Mouse (Mus musculus) forebrain, embryonic 11.5 days (tissue): ENCODE measurements around the gene Agpat2. TPM values are rescaled to one million over a fixed set of nuclear protein-coding genes. Genes with fewer than 3 reads are reported as not detected.

Experiments used
- ATAC-seq: fragments of 200-750 bp; cut with Nextera tagmentation; replicated peaks from 2 replicates; pipeline ENCODE4 v1.8.0; 2017; ENCODE audit warnings: moderate TSS enrichment; ENCODE audit not compliant: low FRiP score
- DNase-seq: peaks from one replicate; pipeline ENCODE4 v3.0.0-alpha.2; 2017; ENCODE audit warnings: low spot score
- H3K27ac ChIP-seq: fragments of 300-500 bp; sonication (generic); 2 replicates; pipeline ENCODE4 v1.5.1; 2014; ENCODE audit warnings: low read depth, low read length
- H3K27me3 ChIP-seq: fragments of 300-500 bp; sonication (generic); 2 replicates; pipeline ENCODE4 v1.6.1; 2014; ENCODE audit warnings: mild to moderate bottlenecking, low read length, mixed read lengths; ENCODE audit not compliant: control insufficient read depth, insufficient read depth
- H3K36me3 ChIP-seq: fragments of 300-500 bp; sonication (generic); 2 replicates; pipeline ENCODE4 v1.6.1; 2014; ENCODE audit warnings: mild to moderate bottlenecking, low read length, moderate library complexity, mixed read lengths; ENCODE audit not compliant: control insufficient read depth, insufficient read depth
- H3K4me1 ChIP-seq: fragments of 300-500 bp; sonication (generic); replicated peaks from 2 replicates; pipeline ENCODE4 v1.6.1; 2014; ENCODE audit warnings: low read length, mixed read lengths; ENCODE audit not compliant: control insufficient read depth, insufficient read depth
- H3K4me2 ChIP-seq: fragments of 300-500 bp; sonication (generic); 2 replicates; pipeline ENCODE4 v1.6.1; 2014; ENCODE audit warnings: low read depth, mild to moderate bottlenecking, low read length, moderate library complexity, mixed read lengths; ENCODE audit not compliant: severe bottlenecking
- H3K4me3 ChIP-seq: fragments of 300-500 bp; sonication (generic); 2 replicates; pipeline ENCODE4 v1.5.1; 2014; ENCODE audit warnings: low read depth, low read length
- H3K9ac ChIP-seq: fragments of 300-500 bp; sonication (generic); 2 replicates; pipeline ENCODE4 v1.6.1; 2014; ENCODE audit warnings: low read length
- H3K9me3 ChIP-seq: fragments of 300-500 bp; sonication (generic); 2 replicates; pipeline ENCODE4 v1.6.1; 2016; ENCODE audit warnings: low read length, mixed read lengths; ENCODE audit not compliant: control insufficient read depth
- WGBS: fragments of 180-500 bp; shearing (Covaris S2); extraction: QIAGEN DNeasy Blood & Tissue Kit; methylation state at CpG from one replicate; pipeline ENCODE4 v1.1.7; 2014; 5-methylcytosine and 5-hydroxymethylcytosine counted together
- polyA plus RNA-seq: library from polyadenylated mRNA; unstranded; fragments of >200 nt; fragmentation: Nextera tagmentation; extraction: Ambion mirVana; gene quantifications from 2 replicates; pipeline ENCODE4 v1.2.1, GENCODE M21; 2014

The Agpat2 gene
- polyA plus RNA-seq, 1 experiment from 2014 or later, result 6.0 TPM

- Histone ChIP-seq H3K36me3 (no peaks in the 10 kb centered on the region), H3K9me3 (no peaks in the 10 kb centered on the region), H3K4me2 (peak overlapping the region; percentile 92), H3K27me3 (no peaks in the 10 kb centered on the region), H3K4me1 (peaks cover 12% of the 10 kb centered on the region), H3K4me3 (peak overlapping the region; percentile 80), H3K9ac (peak overlapping the region; percentile 93), H3K27ac (peak overlapping the region; percentile 46)
- ATAC-seq (peak; percentile 68), DNase-seq (peak; percentile 70)
- 17% methylated on average over 5 of the region's 5 CpGs for WGBS
Measured at GRCm38 (mm10) chr2:26628792-26629437, 24.7 kb upstream of the Agpat2 start.

DNA sequence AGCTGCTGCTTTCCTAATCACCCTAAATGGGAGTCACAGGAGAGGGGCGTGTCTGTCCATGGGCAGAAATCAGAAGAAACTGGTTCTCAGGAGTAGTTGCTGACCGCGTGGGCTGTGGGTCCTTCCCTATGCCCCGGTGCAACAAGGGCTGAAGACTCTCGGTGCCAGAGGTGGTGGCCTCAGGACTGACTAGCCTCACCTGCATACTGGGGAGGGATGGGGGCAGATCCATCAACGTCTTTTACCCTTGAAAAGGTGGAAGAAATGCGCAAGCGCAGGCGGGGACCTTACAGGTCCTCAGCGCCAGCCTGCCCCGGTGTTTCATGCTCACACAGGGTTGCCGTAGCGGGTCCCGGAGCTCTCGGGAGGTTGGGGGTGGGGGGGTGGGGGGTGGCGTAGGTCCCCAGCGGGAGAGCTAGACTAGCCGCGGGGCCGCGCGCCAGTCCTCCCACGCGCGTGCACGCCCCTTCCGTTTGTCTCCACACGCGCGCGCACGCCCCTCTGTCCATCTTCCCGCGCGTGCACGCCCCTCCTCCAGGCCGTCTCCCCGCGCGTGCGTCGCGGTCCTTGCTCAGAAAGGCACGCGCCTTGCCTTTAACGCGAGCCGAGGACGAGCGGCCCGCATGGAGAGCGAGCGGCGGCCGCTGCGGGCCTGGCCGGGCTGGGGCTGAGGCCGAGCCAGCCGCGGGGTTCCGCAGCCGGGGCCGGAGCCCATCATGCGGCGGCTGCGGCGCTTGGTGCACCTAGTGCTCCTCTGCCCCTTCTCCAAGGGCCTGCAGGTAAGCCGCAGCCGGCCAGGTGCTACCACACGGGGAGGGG is 23.9 kb upstream of the Agpat2 start, which contains the start of gene Fam69b:
Gene Fam69b, plus strand, starts transcription at position 537 of the 819 bp plus-strand sequence.
- DNase-seq, result peak; percentile 91
- H3K4me1 ChIP-seq, result peaks cover 12% of the 10 kb centered on the region

GRCm38 (mm10) chr2:26626081-26626480 is 21.9 kb upstream of the Agpat2 start:
- H3K36me3 ChIP-seq, result no peaks in the 10 kb centered on the region
- ATAC-seq (no peak), DNase-seq (no peak)
- H3K9ac ChIP-seq, result no peak overlapping the region
- 65% methylated on average over 3 of the region's 3 CpGs for WGBS
- H3K4me1 ChIP-seq, result peaks cover 12% of the 10 kb centered on the region
- no peak overlapping the region for H3K4me2 ChIP-seq
- H3K4me3 ChIP-seq, result no peak overlapping the region
- no peaks in the 10 kb centered on the region for H3K9me3 ChIP-seq
- no peak overlapping the region for H3K27ac ChIP-seq
- no peaks in the 10 kb centered on the region for H3K27me3 ChIP-seq

More for the DNA sequence above, 23.9 kb upstream of the Agpat2 start, which contains the start of gene Fam69b:
- peak; percentile 67 for ATAC-seq
- Histone ChIP-seq H3K27me3 (no peaks in the 10 kb centered on the region), H3K4me3 (peak within 1 kb of the TSS; percentile 80), H3K9ac (peak within 1 kb of the TSS; percentile 93), H3K9me3 (no peaks in the 10 kb centered on the region), H3K4me2 (peak within 1 kb of the TSS; percentile 92), H3K27ac (peak within 1 kb of the TSS; percentile 46), H3K36me3 (no peaks in the 10 kb centered on the region)
- WGBS, result 2% methylated on average over 58 of the region's 70 CpGs

- H3K27me3 ChIP-seq, result no peaks in the 10 kb centered on the region
Measured at GRCm38 (mm10) chr2:26625419-26625818, 21.2 kb upstream of the Agpat2 start.

DNA sequence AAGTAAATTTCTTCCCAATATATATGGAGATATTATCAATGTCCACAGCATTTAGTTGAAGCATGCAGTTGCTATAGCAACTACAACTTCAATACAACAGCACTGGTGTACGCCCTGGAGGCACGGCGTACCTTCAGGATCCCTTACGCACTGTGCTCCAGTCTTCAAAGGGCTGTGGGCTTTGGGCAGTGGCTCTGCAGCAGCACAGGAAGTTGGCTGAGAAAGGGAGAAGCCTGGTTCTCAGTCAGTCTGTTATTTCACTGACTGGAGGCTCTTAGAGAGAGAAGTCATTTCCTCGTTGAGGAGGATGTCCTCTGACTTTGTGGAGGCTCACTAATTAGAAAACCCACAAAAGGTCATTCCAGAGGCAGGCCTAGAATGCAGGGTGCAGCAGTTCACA is 18.8 kb upstream of the Agpat2 start:
- Histone ChIP-seq H3K4me3 (no peak overlapping the region), H3K4me1 (0 out of 2 replicates have a peak, but pooled peaks cover 2% of the 10 kb centered on the region), H3K4me2 (no peak overlapping the region), H3K9ac (no peak overlapping the region), H3K36me3 (no peaks in the 10 kb centered on the region), H3K9me3 (no peaks in the 10 kb centered on the region), H3K27me3 (no peaks in the 10 kb centered on the region), H3K27ac (no peak overlapping the region)
- ATAC-seq, result no peak
- 71% methylated on average over 5 of the region's 5 CpGs for WGBS
- no peak for DNase-seq

More at GRCm38 (mm10) chr2:26625419-26625818, 21.2 kb upstream of the Agpat2 start:
- H3K4me3 ChIP-seq, result no peak overlapping the region
- no peaks in the 10 kb centered on the region for H3K36me3 ChIP-seq
- peaks cover 12% of the 10 kb centered on the region for H3K4me1 ChIP-seq
- H3K9ac ChIP-seq, result no peak overlapping the region
- H3K9me3 ChIP-seq, result no peaks in the 10 kb centered on the region
- no peak overlapping the region for H3K27ac ChIP-seq
- no peak for ATAC-seq
- 86% methylated on average over 3 of the region's 3 CpGs for WGBS
- no peak overlapping the region for H3K4me2 ChIP-seq
- no peak for DNase-seq

DNA sequence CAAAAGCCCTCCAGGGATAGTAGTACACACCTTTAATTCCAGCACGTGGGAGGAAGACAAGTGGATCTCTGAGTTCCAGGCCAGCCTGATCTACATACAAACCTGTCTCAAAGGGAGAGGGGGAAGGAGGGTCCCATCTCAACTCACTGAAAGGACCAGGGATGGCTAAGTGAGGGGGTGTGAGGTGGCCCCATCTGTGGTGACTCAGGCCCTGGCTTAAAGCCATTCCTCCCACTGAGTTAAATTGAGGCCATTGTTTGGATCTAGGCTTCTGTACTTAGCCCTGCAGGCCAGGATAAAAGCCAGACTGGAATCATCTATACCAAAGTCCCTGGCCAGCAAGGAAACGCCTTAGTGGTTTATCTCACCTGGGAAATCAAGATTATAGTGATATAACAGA is 17.0 kb upstream of the Agpat2 start:
- no peak overlapping the region for H3K27ac ChIP-seq
- H3K4me1 ChIP-seq, result no peaks in the 10 kb centered on the region
- H3K9ac ChIP-seq, result no peak overlapping the region
- H3K36me3 ChIP-seq, result no peaks in the 10 kb centered on the region
- H3K4me2 ChIP-seq, result no peak overlapping the region
- no peak for ATAC-seq
- H3K4me3 ChIP-seq, result no peak overlapping the region
- 62% methylated on average over 2 of the region's 2 CpGs for WGBS
- H3K27me3 ChIP-seq, result no peaks in the 10 kb centered on the region
- H3K9me3 ChIP-seq, result no peaks in the 10 kb centered on the region
- no peak for DNase-seq

DNA sequence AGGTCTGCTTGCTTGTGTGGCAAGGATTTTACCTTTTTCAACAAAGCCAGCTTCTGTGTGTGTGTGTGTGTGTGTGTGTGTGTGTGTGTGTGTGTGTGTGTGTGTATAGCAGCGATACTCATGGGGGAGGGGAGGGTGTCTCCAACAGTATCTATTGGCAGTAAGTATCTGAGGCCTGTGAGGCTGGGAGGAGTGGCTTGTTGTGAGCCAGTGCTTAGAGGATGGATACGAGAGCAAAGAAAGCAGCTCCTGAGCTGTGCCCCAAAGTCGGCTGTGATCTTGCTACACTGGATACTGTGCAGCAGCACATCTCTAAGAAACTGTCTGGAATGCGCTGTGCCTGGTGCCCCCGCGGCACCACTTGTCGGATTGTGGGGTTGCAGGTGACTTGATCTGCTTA is 13.7 kb upstream of the Agpat2 start:
- no peaks in the 10 kb centered on the region for H3K36me3 ChIP-seq
- no peak overlapping the region for H3K4me2 ChIP-seq
- no peaks in the 10 kb centered on the region for H3K4me1 ChIP-seq
- no peaks in the 10 kb centered on the region for H3K9me3 ChIP-seq
- 61% methylated on average over 7 of the region's 7 CpGs for WGBS
- no peak overlapping the region for H3K4me3 ChIP-seq
- DNase-seq, result no peak
- H3K9ac ChIP-seq, result no peak overlapping the region
- H3K27ac ChIP-seq, result no peak overlapping the region
- H3K27me3 ChIP-seq, result no peaks in the 10 kb centered on the region
- no peak for ATAC-seq

GRCm38 (mm10) chr2:26617331-26617730 is 13.1 kb upstream of the Agpat2 start:
- H3K4me1 ChIP-seq, result no peaks in the 10 kb centered on the region
- no peaks in the 10 kb centered on the region for H3K27me3 ChIP-seq
- H3K9me3 ChIP-seq, result no peaks in the 10 kb centered on the region
- no peak for ATAC-seq
- 80% methylated on average over 6 of the region's 6 CpGs for WGBS
- H3K36me3 ChIP-seq, result no peaks in the 10 kb centered on the region
- no peak for DNase-seq
- no peak overlapping the region for H3K4me2 ChIP-seq
- no peak overlapping the region for H3K4me3 ChIP-seq
- no peak overlapping the region for H3K9ac ChIP-seq
- no peak overlapping the region for H3K27ac ChIP-seq
